9 mouse cellular contexts compared by ENCODE assay signal in the genomic region with DNA sequence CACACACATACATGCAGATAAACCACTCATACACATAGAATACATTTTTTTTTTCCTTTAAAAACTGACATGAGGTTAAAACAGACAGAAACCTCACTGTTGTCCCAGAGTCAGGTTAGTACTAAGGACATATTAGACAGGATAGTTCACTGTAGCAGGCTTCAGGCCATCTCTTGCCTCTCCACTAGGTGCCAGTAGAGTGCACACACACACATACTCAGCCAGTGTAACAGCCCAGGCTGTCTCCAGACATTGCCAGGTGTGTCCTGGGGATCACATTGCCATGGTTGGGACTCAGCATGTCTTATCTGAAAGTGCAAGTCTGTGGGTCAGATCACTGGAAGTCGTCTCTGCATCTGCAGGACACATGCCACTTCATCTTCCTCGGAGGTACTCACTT. TPM values are rescaled to one million over a fixed set of nuclear protein-coding genes. Genes with fewer than 3 reads are reported as not detected.
DNase-seq lines count a peak whose midpoint lies in the region; ATAC-seq and TF ChIP-seq lines count a peak whose summit lies in the region.
"Had no signal": no experiment of that assay in that cellular context is flagged by ENCODE, and none has a peak within 500 bp of the region (broad histone marks: within the 10 kb centered on the region; RNA-seq: fewer than 3 reads in every experiment).

No protein-coding gene starts in this region.

- peak; percentile 93 for TF ChIP-seq CTCF in gastrocnemius, adult 2 months (IDR thresholded peaks at IDR 0.05)

- ATAC-seq in CD4-positive, CD25-positive, alpha-beta regulatory T cell, adult 4 months: peak; percentile 77

- H3K27ac ChIP-seq in gastrocnemius, adult 2 months: peak overlapping the region; percentile 28; the same call in 1 of the 2 replicates
- H3K27ac ChIP-seq: embryonic facial prominence, embryonic 13.5 days had no signal

- peak; percentile 63 for DNase-seq in gastrocnemius, adult 2 months
- DNase-seq in gastrocnemius, postnatal 4 days (ENCODE audit: low spot score in 2 of 2): no peak
- peak; percentile 47 for DNase-seq in c-Kit-positive CD71-positive TER-119-negative erythroid progenitor cells, embryonic 14.5 days (ENCODE audit: low read depth)
- peak; percentile 40 to 59 for DNase-seq in heart, postnatal 14 days
- peak; percentile 50 for DNase-seq in layer of hippocampus, adult 9-10 months (ENCODE audit: low spot score)
- DNase-seq in mesoderm, embryonic 11.5 days (ENCODE audit: low read depth, low spot score): peak; percentile 44
- DNase-seq in thymus, postnatal 4 days: peak; percentile 62

- H3K4me3 ChIP-seq in gastrocnemius, adult 2 months: no peak overlapping the region
- H3K4me3 ChIP-seq: embryonic facial prominence, embryonic 13.5 days had no signal

- intact Hi-C loops in gastrocnemius, adult 2 months (cut with DNase I): loop anchor here (2.0 to 10.0 kb wide), 2 partner anchors 31 to 229 kb away; no protein-coding TSS in a partner anchor
- intact Hi-C loops in heart, postnatal 14 days (cut with DNase I): loop anchor here (1.0 kb wide), 2 partner anchors 30 to 150 kb away; no protein-coding TSS in a partner anchor

RNA-seq across cellular contexts. Expression of a gene that starts 6.3 kb away (rescaled TPM):
- 10 to 100 TPM; 12.4 to 12.9 TPM for total RNA-seq in gastrocnemius, adult 2 months (2021)
- 10 to 100 TPM in 1 of 2 experiments, 1 to 10 TPM in 1; 9.3 to 10.6 TPM for total RNA-seq in gastrocnemius, postnatal 4 days (2021)
- 10 to 100 TPM; 10.1 to 15.7 TPM for polyA plus RNA-seq in CD4-positive, CD25-positive, alpha-beta regulatory T cell, adult 4 months (2017; shearing (Covaris generic))
- total RNA-seq in heart, postnatal 14 days (2021): 10 to 100 TPM; 15.5 to 15.6 TPM

RNA-seq across cellular contexts. Expression of a gene that starts 6.4 kb away (rescaled TPM):
- 10 to 100 TPM; 14.9 to 24.0 TPM for total RNA-seq in gastrocnemius, adult 2 months (2021)
- total RNA-seq in gastrocnemius, postnatal 4 days (2021): 10 to 100 TPM; 33.6 to 34.3 TPM
- 100 to 1,000 TPM in 1 of 2 experiments, 10 to 100 TPM in 1; 93.6 to 129 TPM for polyA plus RNA-seq in CD4-positive, CD25-positive, alpha-beta regulatory T cell, adult 4 months (2017; shearing (Covaris generic))
- total RNA-seq in heart, postnatal 14 days (2021): 10 to 100 TPM; 30.0 to 32.2 TPM

RNA-seq across cellular contexts. Expression of a gene that starts 28.1 kb away (rescaled TPM):
- total RNA-seq in gastrocnemius, adult 2 months (2021): 1 to 10 TPM; 5.8 to 8.7 TPM
- 10 to 100 TPM; 44.8 to 49.2 TPM for total RNA-seq in gastrocnemius, postnatal 4 days (2021)
- 10 to 100 TPM; 11.7 to 29.4 TPM for polyA plus RNA-seq in CD4-positive, CD25-positive, alpha-beta regulatory T cell, adult 4 months (2017; shearing (Covaris generic))
- 10 to 100 TPM; 23.7 to 24.9 TPM for total RNA-seq in heart, postnatal 14 days (2021)

RNA-seq across cellular contexts. Expression of a gene that starts 36.7 kb away (rescaled TPM):
- not detected for total RNA-seq in gastrocnemius, adult 2 months (2021)
- total RNA-seq in gastrocnemius, postnatal 4 days (2021): under 1 TPM in 1 of 2 experiments, not detected in 1; 0.49 TPM
- polyA plus RNA-seq in CD4-positive, CD25-positive, alpha-beta regulatory T cell, adult 4 months (2017; shearing (Covaris generic)): not detected
- total RNA-seq in heart, postnatal 14 days (2021): not detected
- polyA plus RNA-seq: embryonic facial prominence, embryonic 13.5 days had no signal

Comparison
In these comparisons a context has a peak if more than half of its experiments do, and no peak if none do; other contexts are left out.
1. DNase-seq: peak in gastrocnemius, adult 2 months (single experiment), c-Kit-positive CD71-positive TER-119-negative erythroid progenitor cells, embryonic 14.5 days (single experiment), heart, postnatal 14 days (2 of 2), layer of hippocampus, adult 9-10 months (single experiment), mesoderm, embryonic 11.5 days (single experiment) and thymus, postnatal 4 days (single experiment); none in gastrocnemius, postnatal 4 days (0 of 2).